Mouse (Mus musculus) forebrain, postnatal 0 days (tissue): ENCODE results near the gene Zfyve1. TPM values are rescaled to one million over a fixed set of nuclear protein-coding genes. Genes with fewer than 3 reads are reported as not detected.

Source experiments
- ATAC-seq: fragments of 200-750 bp; cut with Nextera tagmentation; 2 replicates; pipeline ENCODE4 v1.8.0; 2017; ENCODE audit warnings: mild to moderate bottlenecking, moderate library complexity
- DNase-seq: peaks from one replicate; pipeline ENCODE4 v3.0.0-alpha.2; 2015
- H3K27ac ChIP-seq: fragments of 300-500 bp; sonication (generic); 2 replicates; pipeline ENCODE4 v1.5.1; 2014; ENCODE audit warnings: low read depth, mild to moderate bottlenecking, antibody characterized with exemption, low read length, moderate library complexity, mixed read lengths
- H3K27me3 ChIP-seq: fragments of 300-500 bp; sonication (generic); 2 replicates; pipeline ENCODE4 v1.6.1; 2014; ENCODE audit warnings: mild to moderate bottlenecking, low read length, mixed read lengths; ENCODE audit not compliant: insufficient read depth
- H3K36me3 ChIP-seq: fragments of 300-500 bp; sonication (generic); 2 replicates; pipeline ENCODE4 v1.6.1; 2014; ENCODE audit warnings: mild to moderate bottlenecking, moderate library complexity; ENCODE audit not compliant: insufficient read depth
- H3K4me1 ChIP-seq: fragments of 300-500 bp; sonication (generic); 2 replicates; pipeline ENCODE4 v1.6.1; 2014; ENCODE audit warnings: antibody characterized with exemption; ENCODE audit not compliant: insufficient read depth
- H3K4me2 ChIP-seq: fragments of 300-500 bp; sonication (generic); 2 replicates; pipeline ENCODE4 v1.6.1; 2014; ENCODE audit warnings: low read depth, mild to moderate bottlenecking, moderate library complexity
- H3K4me3 ChIP-seq: fragments of 300-500 bp; sonication (generic); 2 replicates; pipeline ENCODE4 v1.5.1; 2014; ENCODE audit warnings: low read depth, low read length, mixed read lengths
- H3K9ac ChIP-seq: fragments of 300-500 bp; sonication (generic); 2 replicates; pipeline ENCODE4 v1.6.1; 2014; ENCODE audit warnings: mild to moderate bottlenecking
- H3K9me3 ChIP-seq: fragments of 300-500 bp; sonication (generic); 2 replicates; pipeline ENCODE4 v1.6.1; 2016; ENCODE audit warnings: low read length
- CTCF ChIP-seq: sonication (generic); IDR thresholded peaks from 2 replicates; pipeline ENCODE4 v1.5.1; 2016; ENCODE audit warnings: antibody characterized with exemption, control low read depth, low read depth
- WGBS: fragments of 180-500 bp; shearing (Covaris S2); extraction: QIAGEN DNeasy Blood & Tissue Kit; methylation state at CpG from one replicate; pipeline ENCODE4 v1.1.7; 2014; 5-methylcytosine and 5-hydroxymethylcytosine counted together
- polyA plus RNA-seq: library from polyadenylated mRNA; unstranded; fragments of >200 nt; fragmentation: Nextera tagmentation; extraction: Ambion mirVana; gene quantifications from 2 replicates; pipeline ENCODE4 v1.2.1, GENCODE M21; 2015
- total RNA-seq: library from RNA; depleted of rRNA; stranded (reverse); fragments of >200 nt; gene quantifications from 2 replicates; pipeline ENCODE4 v1.2.3, GENCODE M21; 2014

Zfyve1 gene
- total and polyA plus RNA-seq, 2 experiments from 2014 or later, result 18.5 to 40.6 TPM

GRCm38 (mm10) chr12:83524329-83524728, 72.7 kb downstream of the Zfyve1 start:
- WGBS, result 65% methylated on average over 5 of the region's 5 CpGs
- no peak for ATAC-seq
- no peak for TF ChIP-seq CTCF

GRCm38 (mm10) chr12:83523892-83524291, 73.1 kb downstream of the Zfyve1 start:
- ATAC-seq, result no peak
- TF ChIP-seq CTCF, result no peak
- no peak overlapping the region for H3K9ac ChIP-seq
- 0 out of 2 replicates have a peak, but pooled peaks cover 2% of the 10 kb centered on the region for H3K36me3 ChIP-seq
- H3K27me3 ChIP-seq, result no peaks in the 10 kb centered on the region
- 74% methylated on average over 4 of the region's 4 CpGs for WGBS
- H3K27ac ChIP-seq, result no peak overlapping the region
- H3K9me3 ChIP-seq, result no peaks in the 10 kb centered on the region
- H3K4me3 ChIP-seq, result no peak overlapping the region
- H3K4me2 ChIP-seq, result no peak overlapping the region
- peaks cover 13% of the 10 kb centered on the region; the same call in 1 of the 2 replicates for H3K4me1 ChIP-seq
- no peak for DNase-seq

More at GRCm38 (mm10) chr12:83524329-83524728, 72.7 kb downstream of the Zfyve1 start:
- H3K4me2 ChIP-seq, result no peak overlapping the region
- H3K4me3 ChIP-seq, result no peak overlapping the region
- no peaks in the 10 kb centered on the region for H3K27me3 ChIP-seq
- peaks cover 13% of the 10 kb centered on the region; the same call in 1 of the 2 replicates for H3K4me1 ChIP-seq
- DNase-seq, result no peak
- no peaks in the 10 kb centered on the region for H3K9me3 ChIP-seq
- H3K36me3 ChIP-seq, result 0 out of 2 replicates have a peak, but pooled peaks cover 6% of the 10 kb centered on the region
- H3K27ac ChIP-seq, result no peak overlapping the region
- H3K9ac ChIP-seq, result no peak overlapping the region

- H3K4me2 ChIP-seq, result no peak overlapping the region
- ATAC-seq, result no peak
- H3K36me3 ChIP-seq, result no peaks in the 10 kb centered on the region
- H3K27me3 ChIP-seq, result no peaks in the 10 kb centered on the region
- peaks cover 13% of the 10 kb centered on the region; the same call in 1 of the 2 replicates for H3K4me1 ChIP-seq
- whole genome bisulfite sequencing, result 85% methylated on average over 6 of the region's 6 CpGs
- DNase-seq, result no peak
- no peaks in the 10 kb centered on the region for H3K9me3 ChIP-seq
- no peak for TF ChIP-seq CTCF
- H3K4me3 ChIP-seq, result no peak overlapping the region
- no peak overlapping the region for H3K9ac ChIP-seq
- H3K27ac ChIP-seq, result no peak overlapping the region
These were observed 74.0 kb downstream of the Zfyve1 start for GRCm38 (mm10) chr12:83523056-83523455.

- H3K9ac ChIP-seq, result peak overlapping the region; percentile 71; the same call in 1 of the 2 replicates
- H3K4me3 ChIP-seq, result peak overlapping the region; percentile 73
- no peak overlapping the region for H3K27ac ChIP-seq
- no peaks in the 10 kb centered on the region for H3K27me3 ChIP-seq
- no peaks in the 10 kb centered on the region for H3K36me3 ChIP-seq
- DNase-seq, result no peak
- WGBS, result 49% methylated on average over 8 of the region's 8 CpGs
- ATAC-seq, result no peak
- no peak for TF ChIP-seq CTCF
- no peaks in the 10 kb centered on the region for H3K9me3 ChIP-seq
- H3K4me2 ChIP-seq, result peak overlapping the region; percentile 81
- peaks cover 13% of the 10 kb centered on the region; the same call in 1 of the 2 replicates for H3K4me1 ChIP-seq
These were observed 75.9 kb downstream of the Zfyve1 start for GRCm38 (mm10) chr12:83521083-83521482.

- peak; percentile 43 for TF ChIP-seq CTCF
- H3K27me3 ChIP-seq, result no peaks in the 10 kb centered on the region
- H3K4me1 ChIP-seq, result peaks cover 13% of the 10 kb centered on the region; the same call in 1 of the 2 replicates
- H3K27ac ChIP-seq, result peak within 1 kb of the TSS; percentile 79
- no peaks in the 10 kb centered on the region for H3K9me3 ChIP-seq
- H3K4me3 ChIP-seq, result peak within 1 kb of the TSS; percentile 73
- peak within 1 kb of the TSS; percentile 81 for H3K4me2 ChIP-seq
- WGBS, result 2% methylated on average over 32 of the region's 32 CpGs
- no peaks in the 10 kb centered on the region for H3K36me3 ChIP-seq
- ATAC-seq (peak; percentile 99), DNase-seq (peak; percentile 94)
- H3K9ac ChIP-seq, result peak within 1 kb of the TSS; percentile 71
These were observed 76.6 kb downstream of the Zfyve1 start, which contains the start of gene Dcaf4 for GRCm38 (mm10) chr12:83520311-83520890. Dcaf4 (plus strand) TSS chr12:83520466.

- WGBS, result 87% methylated on average over 3 of the region's 3 CpGs
- no peak for TF ChIP-seq CTCF
- H3K27ac ChIP-seq, result no peak overlapping the region
These were observed 79.4 kb downstream of the Zfyve1 start for GRCm38 (mm10) chr12:83517580-83517979.

GRCm38 (mm10) chr12:83514216-83514615, 82.8 kb downstream of the Zfyve1 start:
- no peaks in the 10 kb centered on the region for H3K27me3 ChIP-seq
- no peaks in the 10 kb centered on the region for H3K9me3 ChIP-seq
- H3K4me1 ChIP-seq, result 0 out of 2 replicates have a peak, but pooled peaks cover 9% of the 10 kb centered on the region
- TF ChIP-seq CTCF, result no peak
- no peak overlapping the region for H3K27ac ChIP-seq
- no peak overlapping the region for H3K4me2 ChIP-seq
- ATAC-seq (peak; percentile 43; the same call in 1 of the 2 replicates), DNase-seq (no peak)
- no peaks in the 10 kb centered on the region for H3K36me3 ChIP-seq
- WGBS, result 23% methylated on average over 4 of the region's 4 CpGs
- H3K4me3 ChIP-seq, result no peak overlapping the region
- H3K9ac ChIP-seq, result no peak overlapping the region

More at GRCm38 (mm10) chr12:83517580-83517979, 79.4 kb downstream of the Zfyve1 start:
- ATAC-seq, result no peak
- Histone ChIP-seq H3K36me3 (no peaks in the 10 kb centered on the region), H3K4me1 (peaks cover 19% of the 10 kb centered on the region; the same call in 1 of the 2 replicates), H3K9me3 (no peaks in the 10 kb centered on the region), H3K4me2 (no peak overlapping the region), H3K27me3 (no peaks in the 10 kb centered on the region), H3K9ac (no peak overlapping the region), H3K4me3 (no peak overlapping the region)
- no peak for DNase-seq
